9 mouse cellular contexts compared by ENCODE assay signal in genomic region chr4:152272449-152273049, GRCm38 (mm10). TPM values are rescaled to one million over a fixed set of nuclear protein-coding genes. Genes with fewer than 3 reads are reported as not detected.
DNase-seq lines count a peak whose midpoint lies in the region; ATAC-seq and TF ChIP-seq lines count a peak whose summit lies in the region.
"Had no signal": no experiment of that assay in that cellular context is flagged by ENCODE, and none has a peak within 500 bp of the region (broad histone marks: within the 10 kb centered on the region; RNA-seq: fewer than 3 reads in every experiment).

No protein-coding gene starts in this region.

- WGBS in hindbrain, embryonic 13.5 days, result 49% methylated on average over 9 of the region's 9 CpGs
- WGBS in liver, embryonic 13.5 days (ENCODE audit: insufficient replicate concordance), result 28% methylated on average over 9 of the region's 9 CpGs
- WGBS in neural tube, embryonic 14.5 days, result 31% methylated on average over 9 of the region's 9 CpGs
- WGBS in forebrain, embryonic 11.5 days, result 36% methylated on average over 9 of the region's 9 CpGs

- H3K9me3 ChIP-seq in hindbrain, embryonic 13.5 days, result no peaks in the 10 kb centered on the region
- H3K9me3 ChIP-seq in liver, embryonic 13.5 days (replicated peaks), result no peaks in the 10 kb centered on the region
- H3K9me3 ChIP-seq in neural tube, embryonic 14.5 days (ENCODE audit: control insufficient read depth, low read length), result no peaks in the 10 kb centered on the region
- no peaks in the 10 kb centered on the region for H3K9me3 ChIP-seq in forebrain, embryonic 11.5 days (ENCODE audit: control insufficient read depth, low read length)

- H3K27me3 ChIP-seq in hindbrain, embryonic 13.5 days, result peaks cover 85% of the 10 kb centered on the region
- peaks cover 59% of the 10 kb centered on the region for H3K27me3 ChIP-seq in liver, embryonic 13.5 days
- peaks cover 12% of the 10 kb centered on the region for H3K27me3 ChIP-seq in neural tube, embryonic 14.5 days (ENCODE audit: control insufficient read depth, insufficient read depth, low read length)
- peaks cover 17% of the 10 kb centered on the region for H3K27me3 ChIP-seq in forebrain, embryonic 11.5 days (ENCODE audit: control insufficient read depth, insufficient read depth, low read length)

- no peak overlapping the region for H3K4me2 ChIP-seq in hindbrain, embryonic 13.5 days
- no peak overlapping the region for H3K4me2 ChIP-seq in liver, embryonic 13.5 days
- H3K4me2 ChIP-seq in neural tube, embryonic 14.5 days (ENCODE audit: low read depth, low read length), result no peak overlapping the region
- H3K4me2 ChIP-seq in forebrain, embryonic 11.5 days (ENCODE audit: low read depth, low read length, severe bottlenecking), result no peak overlapping the region

- intact Hi-C loops in left cerebral cortex, adult 2 months (cut with DNase I), result loop anchor here (2.0 kb wide), 1 partner anchor 46 kb away; no protein-coding TSS in a partner anchor
- intact Hi-C loops in left cerebral cortex, postnatal 14 days (cut with DNase I), result no loop called here

- peaks cover 24% of the 10 kb centered on the region for H3K36me3 ChIP-seq in hindbrain, embryonic 13.5 days
- H3K36me3 ChIP-seq in liver, embryonic 13.5 days, result no peaks in the 10 kb centered on the region
- H3K36me3 ChIP-seq in neural tube, embryonic 14.5 days (ENCODE audit: control insufficient read depth, insufficient read depth, low read length), result no peaks in the 10 kb centered on the region
- H3K36me3 ChIP-seq in forebrain, embryonic 11.5 days (ENCODE audit: control insufficient read depth, insufficient read depth, low read length), result no peaks in the 10 kb centered on the region

- ATAC-seq in hindbrain, embryonic 13.5 days (ENCODE audit: low FRiP score), result no peak
- ATAC-seq in liver, embryonic 13.5 days (ENCODE audit: low read depth), result no peak
- ATAC-seq in neural tube, embryonic 14.5 days (ENCODE audit: low read depth), result no peak
- no peak for ATAC-seq in forebrain, embryonic 11.5 days (replicated peaks; ENCODE audit: low FRiP score)

- no peak overlapping the region; the same call in 1 of the 2 replicates for H3K27ac ChIP-seq in left cerebral cortex, adult 2 months
- peak overlapping the region; percentile 92 for H3K27ac ChIP-seq in embryonic fibroblast, embryonic 13.5 days (ENCODE audit: insufficient read depth, low read length)
- peak overlapping the region; percentile 61 for H3K27ac ChIP-seq in hindbrain, embryonic 13.5 days
- 0 out of 2 replicates have a peak overlapping the region, but pooled peaks have one; percentile 23 for H3K27ac ChIP-seq in liver, embryonic 13.5 days
- H3K27ac ChIP-seq in neural tube, embryonic 14.5 days (ENCODE audit: low read depth, low read length), result 0 out of 2 replicates have a peak overlapping the region, but pooled peaks have one; percentile 49
- H3K27ac ChIP-seq in forebrain, embryonic 11.5 days (ENCODE audit: low read depth, low read length), result no peak overlapping the region

- H3K4me1 ChIP-seq in embryonic fibroblast, embryonic 13.5 days (ENCODE audit: control insufficient read depth, insufficient read depth, low read length), result peaks cover 15% of the 10 kb centered on the region
- H3K4me1 ChIP-seq in hindbrain, embryonic 13.5 days (replicated peaks), result peaks cover 52% of the 10 kb centered on the region
- H3K4me1 ChIP-seq in liver, embryonic 13.5 days (replicated peaks), result peaks cover 23% of the 10 kb centered on the region
- H3K4me1 ChIP-seq in neural tube, embryonic 14.5 days (ENCODE audit: control insufficient read depth, insufficient read depth, low read length), result peaks cover 15% of the 10 kb centered on the region; the same call in 1 of the 2 replicates
- H3K4me1 ChIP-seq in forebrain, embryonic 11.5 days (replicated peaks; ENCODE audit: control insufficient read depth, insufficient read depth, low read length), result peaks cover 20% of the 10 kb centered on the region

- no peak for TF ChIP-seq POLR2A in embryonic fibroblast, embryonic 13.5 days (IDR thresholded peaks at IDR 0.05; ENCODE audit: low read depth, low read length)

- H3K9ac ChIP-seq in hindbrain, embryonic 13.5 days, result peak overlapping the region; percentile 39; the same call in 1 of the 2 replicates
- H3K9ac ChIP-seq in liver, embryonic 13.5 days, result no peak overlapping the region
- no peak overlapping the region for H3K9ac ChIP-seq in neural tube, embryonic 14.5 days (replicated peaks; ENCODE audit: low read depth, low read length)
- H3K9ac ChIP-seq in forebrain, embryonic 11.5 days (ENCODE audit: low read length), result no peak overlapping the region

- no peak for DNase-seq in left cerebral cortex, adult 2 months (ENCODE audit: extremely low spot score in 1 of 2, low spot score in 2 of 2)
- no peak for DNase-seq in left cerebral cortex, postnatal 14 days (ENCODE audit: low spot score in 2 of 2)
- no peak for DNase-seq in liver, embryonic 13.5 days
- DNase-seq in thymus, postnatal 4 days, result no peak
- no peak for DNase-seq in forebrain, embryonic 11.5 days (ENCODE audit: low spot score)

- peak; percentile 29 for TF ChIP-seq CTCF in left cerebral cortex, adult 2 months (IDR thresholded peaks at IDR 0.05)
- TF ChIP-seq CTCF in embryonic fibroblast, embryonic 13.5 days (IDR thresholded peaks at IDR 0.05; ENCODE audit: borderline replicate concordance, insufficient read depth, low read length), result no peak

- no peak overlapping the region for H3K4me3 ChIP-seq in left cerebral cortex, adult 2 months
- H3K4me3 ChIP-seq in embryonic fibroblast, embryonic 13.5 days (ENCODE audit: insufficient read depth, low read length), result no peak overlapping the region
- no peak overlapping the region for H3K4me3 ChIP-seq in hindbrain, embryonic 13.5 days
- no peak overlapping the region for H3K4me3 ChIP-seq in liver, embryonic 13.5 days (replicated peaks)
- no peak overlapping the region for H3K4me3 ChIP-seq in neural tube, embryonic 14.5 days (ENCODE audit: low read depth, low read length)
- H3K4me3 ChIP-seq in forebrain, embryonic 11.5 days (ENCODE audit: low read depth, low read length), result no peak overlapping the region

RNA-seq across cellular contexts. Expression of gene Gpr153, which starts 1.5 kb away (rescaled TPM):
- total RNA-seq in left cerebral cortex, adult 2 months (2021), result 10 to 100 TPM; 29.6 to 35.9 TPM
- total RNA-seq in left cerebral cortex, postnatal 14 days (2021), result 10 to 100 TPM; 31.2 to 31.6 TPM
- polyA plus RNA-seq in embryonic fibroblast, embryonic 13.5 days (2011; ENCODE audit: insufficient read length, low read depth, missing spikeins), result 58.7 and 79.1 TPM in 2 replicates
- polyA plus RNA-seq in hindbrain, embryonic 13.5 days (2015; fragmentation: Nextera tagmentation; extraction: Ambion mirVana), result 9.0 and 9.3 TPM in 2 replicates
- 0.81 and 0.82 TPM in 2 replicates for polyA plus RNA-seq in liver, embryonic 13.5 days (2015; fragmentation: Nextera tagmentation; extraction: Ambion mirVana)
- 18.5 and 19.3 TPM in 2 replicates for polyA plus RNA-seq in neural tube, embryonic 14.5 days (2014; fragmentation: Nextera tagmentation; extraction: Ambion mirVana)
- polyA plus RNA-seq in forebrain, embryonic 11.5 days (2014; fragmentation: Nextera tagmentation; extraction: Ambion mirVana), result 6.1 and 6.6 TPM in 2 replicates

RNA-seq across cellular contexts. Expression of gene Hes3, which starts 18.9 kb away (rescaled TPM):
- under 1 TPM; 0.30 to 0.32 TPM for total RNA-seq in left cerebral cortex, adult 2 months (2021)
- total RNA-seq in left cerebral cortex, postnatal 14 days (2021), result under 1 TPM; 0.20 to 0.42 TPM
- not detected in 2 replicates for polyA plus RNA-seq in embryonic fibroblast, embryonic 13.5 days (2011; ENCODE audit: insufficient read length, low read depth, missing spikeins)
- 0.38 and 0.79 TPM in 2 replicates for polyA plus RNA-seq in hindbrain, embryonic 13.5 days (2015; fragmentation: Nextera tagmentation; extraction: Ambion mirVana)
- not detected in 2 replicates for polyA plus RNA-seq in liver, embryonic 13.5 days (2015; fragmentation: Nextera tagmentation; extraction: Ambion mirVana)
- 0.36 and 0.68 TPM in 2 replicates for polyA plus RNA-seq in neural tube, embryonic 14.5 days (2014; fragmentation: Nextera tagmentation; extraction: Ambion mirVana)
- polyA plus RNA-seq in forebrain, embryonic 11.5 days (2014; fragmentation: Nextera tagmentation; extraction: Ambion mirVana), result 0.53 and 1.0 TPM in 2 replicates
- polyA plus RNA-seq: liver, embryonic 16.5 days had no signal

RNA-seq across cellular contexts. Expression of gene Icmt, which starts 24.5 kb away (rescaled TPM):
- 10 to 100 TPM; 49.8 to 54.3 TPM for total RNA-seq in left cerebral cortex, adult 2 months (2021)
- total RNA-seq in left cerebral cortex, postnatal 14 days (2021), result 10 to 100 TPM; 43.1 to 45.0 TPM
- polyA plus RNA-seq in embryonic fibroblast, embryonic 13.5 days (2011; ENCODE audit: insufficient read length, low read depth, missing spikeins), result 34.2 and 42.7 TPM in 2 replicates
- 17.2 and 18.4 TPM in 2 replicates for polyA plus RNA-seq in hindbrain, embryonic 13.5 days (2015; fragmentation: Nextera tagmentation; extraction: Ambion mirVana)
- polyA plus RNA-seq in liver, embryonic 13.5 days (2015; fragmentation: Nextera tagmentation; extraction: Ambion mirVana), result 7.9 and 8.6 TPM in 2 replicates
- 16.6 and 24.9 TPM in 2 replicates for polyA plus RNA-seq in neural tube, embryonic 14.5 days (2014; fragmentation: Nextera tagmentation; extraction: Ambion mirVana)
- polyA plus RNA-seq in forebrain, embryonic 11.5 days (2014; fragmentation: Nextera tagmentation; extraction: Ambion mirVana), result 22.1 and 23.6 TPM in 2 replicates

RNA-seq across cellular contexts. Expression of gene Rnf207, which starts 46.2 kb away (rescaled TPM):
- 10 to 100 TPM; 17.0 to 18.6 TPM for total RNA-seq in left cerebral cortex, adult 2 months (2021)
- total RNA-seq in left cerebral cortex, postnatal 14 days (2021), result 1 to 10 TPM; 5.3 to 7.4 TPM
- 0.81 and 1.5 TPM in 2 replicates for polyA plus RNA-seq in embryonic fibroblast, embryonic 13.5 days (2011; ENCODE audit: insufficient read length, low read depth, missing spikeins)
- 5.2 and 7.7 TPM in 2 replicates for polyA plus RNA-seq in hindbrain, embryonic 13.5 days (2015; fragmentation: Nextera tagmentation; extraction: Ambion mirVana)
- 0.27 and 0.31 TPM in 2 replicates for polyA plus RNA-seq in liver, embryonic 13.5 days (2015; fragmentation: Nextera tagmentation; extraction: Ambion mirVana)
- 5.9 and 8.4 TPM in 2 replicates for polyA plus RNA-seq in neural tube, embryonic 14.5 days (2014; fragmentation: Nextera tagmentation; extraction: Ambion mirVana)
- 0.60 and 1.2 TPM in 2 replicates for polyA plus RNA-seq in forebrain, embryonic 11.5 days (2014; fragmentation: Nextera tagmentation; extraction: Ambion mirVana)
- polyA plus RNA-seq: liver, embryonic 16.5 days had no signal

RNA-seq across cellular contexts. Expression of gene Rpl22, which starts 53.0 kb away (rescaled TPM):
- total RNA-seq in left cerebral cortex, adult 2 months (2021), result 100 to 1,000 TPM; 171 to 172 TPM
- 100 to 1,000 TPM; 182 to 187 TPM for total RNA-seq in left cerebral cortex, postnatal 14 days (2021)
- polyA plus RNA-seq in embryonic fibroblast, embryonic 13.5 days (2011; ENCODE audit: insufficient read length, low read depth, missing spikeins), result 1,143 and 1,246 TPM in 2 replicates
- polyA plus RNA-seq in hindbrain, embryonic 13.5 days (2015; fragmentation: Nextera tagmentation; extraction: Ambion mirVana), result 205 and 218 TPM in 2 replicates
- polyA plus RNA-seq in liver, embryonic 13.5 days (2015; fragmentation: Nextera tagmentation; extraction: Ambion mirVana), result 353 and 381 TPM in 2 replicates
- 150 and 173 TPM in 2 replicates for polyA plus RNA-seq in neural tube, embryonic 14.5 days (2014; fragmentation: Nextera tagmentation; extraction: Ambion mirVana)
- polyA plus RNA-seq in forebrain, embryonic 11.5 days (2014; fragmentation: Nextera tagmentation; extraction: Ambion mirVana), result 310 and 360 TPM in 2 replicates

Comparison
In these comparisons a context has a peak if more than half of its experiments do, and no peak if none do; other contexts are left out.
1. H3K27ac ChIP-seq: peak in embryonic fibroblast, embryonic 13.5 days (single experiment), hindbrain, embryonic 13.5 days (single experiment), liver, embryonic 13.5 days (single experiment) and neural tube, embryonic 14.5 days (single experiment); none in left cerebral cortex, adult 2 months (single experiment) and forebrain, embryonic 11.5 days (single experiment).